Mouse (Mus musculus): ENCODE data around the gene Rom1.

- TF ChIP-seq CTCF (IDR thresholded peaks at IDR 0.05) (no peak), EP300 (IDR thresholded peaks at IDR 0.05) (no peak)
These were observed 8.3 kb downstream of the Rom1 start for GRCm38 (mm10) chr19:8920836-8921291.
